Comparison of ENCODE assay signal across 8 mouse cellular contexts in the genomic region with DNA sequence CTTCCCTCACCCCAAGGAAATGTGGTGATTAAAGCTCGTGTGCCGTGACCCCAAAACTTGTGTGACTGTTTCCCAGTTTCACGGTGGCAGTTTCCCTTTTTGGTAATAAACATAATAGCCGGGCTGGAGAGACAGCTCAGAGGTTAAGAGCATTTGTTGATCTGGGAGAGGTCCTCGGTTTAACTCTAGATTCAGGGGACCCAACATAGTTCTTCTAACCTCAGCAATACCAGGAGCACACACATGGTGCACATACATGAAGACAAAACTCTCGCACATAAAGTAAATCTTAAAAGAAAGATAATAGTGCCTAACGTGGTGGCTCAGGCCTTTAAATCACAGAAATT. TPM values are rescaled to one million over a fixed set of nuclear protein-coding genes. Genes with fewer than 3 reads are reported as not detected.
DNase-seq lines count a peak whose midpoint lies in the region; ATAC-seq and TF ChIP-seq lines count a peak whose summit lies in the region.

No protein-coding gene starts in this region.

- WGBS in lung, postnatal 0 days, result 17% methylated on average over 7 of the region's 7 CpGs
- WGBS in limb, embryonic 10.5 days, result 30% methylated on average over 7 of the region's 7 CpGs
- WGBS in olfactory bulb, adult 2 months, result 11% methylated on average over 7 of the region's 7 CpGs

- H3K9me3 ChIP-seq in lung, postnatal 0 days (ENCODE audit: low read length), result no peaks in the 10 kb centered on the region
- H3K9me3 ChIP-seq in limb, embryonic 10.5 days (replicated peaks), result no peaks in the 10 kb centered on the region

- peak overlapping the region; percentile 64 for H3K27ac ChIP-seq in lung, postnatal 0 days (ENCODE audit: low read length)
- peak overlapping the region; percentile 86 for H3K27ac ChIP-seq in limb, embryonic 10.5 days
- peak overlapping the region; percentile 95 for H3K27ac ChIP-seq in olfactory bulb, adult 2 months (ENCODE audit: insufficient read depth, low read depth, low read length)

- peaks cover 4% of the 10 kb centered on the region for H3K4me1 ChIP-seq in lung, postnatal 0 days (ENCODE audit: insufficient read depth, low read depth, low read length)
- peaks cover 10% of the 10 kb centered on the region for H3K4me1 ChIP-seq in limb, embryonic 10.5 days
- H3K4me1 ChIP-seq in olfactory bulb, adult 2 months (ENCODE audit: control insufficient read depth, insufficient read depth, low read length), result 0 out of 2 replicates have a peak, but pooled peaks cover 3% of the 10 kb centered on the region

- H3K9ac ChIP-seq in lung, postnatal 0 days (replicated peaks; ENCODE audit: low read depth), result no peak overlapping the region; the same call in 1 of the 2 replicates

- DNase-seq in lung, postnatal 0 days (ENCODE audit: low spot score), result no peak
- DNase-seq in lung, postnatal 10 days, result no peak
- no peak for DNase-seq in limb, embryonic 10.5 days (ENCODE audit: low spot score)
- no peak for DNase-seq in layer of hippocampus, adult 9-10 months (ENCODE audit: low spot score)
- DNase-seq in adrenal gland, postnatal 4 days (ENCODE audit: low spot score in 2 of 2), result no peak

- H3K36me3 ChIP-seq in lung, postnatal 0 days (ENCODE audit: insufficient read depth, low read length), result peaks cover 6% of the 10 kb centered on the region; the same call in 1 of the 2 replicates
- H3K36me3 ChIP-seq in limb, embryonic 10.5 days, result peaks cover 25% of the 10 kb centered on the region

- TF ChIP-seq EP300 in lung, postnatal 0 days (IDR thresholded peaks at IDR 0.05), result no peak

- TF ChIP-seq CTCF in lung, postnatal 0 days (IDR thresholded peaks at IDR 0.05), result no peak
- no peak for TF ChIP-seq CTCF in olfactory bulb, adult 2 months (IDR thresholded peaks at IDR 0.05; ENCODE audit: insufficient read depth, low read depth, low read length)

- peak overlapping the region; percentile 67 for H3K4me2 ChIP-seq in lung, postnatal 0 days (replicated peaks; ENCODE audit: low read depth, low read length)

- H3K4me3 ChIP-seq in lung, postnatal 0 days (ENCODE audit: low read depth, low read length), result peak overlapping the region; percentile 68
- H3K4me3 ChIP-seq in limb, embryonic 10.5 days, result peak overlapping the region; percentile 87
- H3K4me3 ChIP-seq in olfactory bulb, adult 2 months (ENCODE audit: insufficient read depth, low read depth, low read length), result peak overlapping the region; percentile 79

- TF ChIP-seq POLR2A in olfactory bulb, adult 2 months (IDR thresholded peaks at IDR 0.05; ENCODE audit: insufficient read depth, low read depth, low read length), result no peak

- peak; percentile 8 for ATAC-seq in lung, postnatal 0 days
- peak; percentile 57; the same call in 1 of the 2 replicates for ATAC-seq in erythroid progenitor cell, adult 5-6 weeks (replicated peaks; ENCODE audit: low FRiP score, poor library complexity, severe bottlenecking)
- ATAC-seq in monocyte, adult 5-6 weeks (replicated peaks; ENCODE audit: insufficient number of reproducible peaks, low FRiP score, low TSS enrichment, poor library complexity, severe bottlenecking), result no peak

- H3K27me3 ChIP-seq in lung, postnatal 0 days (replicated peaks; ENCODE audit: insufficient read depth, low read length), result no peaks in the 10 kb centered on the region
- no peaks in the 10 kb centered on the region for H3K27me3 ChIP-seq in limb, embryonic 10.5 days (ENCODE audit: low read depth, poor library complexity, severe bottlenecking)

RNA-seq across cellular contexts. Expression of gene Ndufs5, which starts 0.4 kb away (rescaled TPM):
- 246 and 263 TPM in 2 replicates for polyA plus RNA-seq in lung, postnatal 0 days (2015; fragmentation: Nextera tagmentation; extraction: Ambion mirVana)
- 42.2 and 111 TPM in 2 replicates for total RNA-seq in erythroid progenitor cell, adult 5-6 weeks (2015; ENCODE audit: low replicate concordance)
- total RNA-seq in erythroid progenitor cell, adult 5-6 weeks (2017; ENCODE audit: low replicate concordance), result 30.5 TPM in 1 of 2 replicates, not detected in the other
- 340 and 356 TPM in 2 replicates for polyA plus RNA-seq in limb, embryonic 10.5 days (2016; fragmentation: Nextera tagmentation; extraction: Ambion mirVana)
- polyA plus RNA-seq in olfactory bulb, adult 2 months (2012; ENCODE audit: insufficient read depth, insufficient read length, low replicate concordance, missing spikeins), result not detected in 2 replicates
- 58.3 to 116 TPM (median 73.9 TPM) in 3 replicates for total RNA-seq in monocyte, adult 5-6 weeks (2017)
- total RNA-seq in adrenal gland, postnatal 4 days (2021), result 100 to 1,000 TPM; 170 to 195 TPM

RNA-seq across cellular contexts. Expression of gene Akirin1, which starts 31.7 kb away (rescaled TPM):
- 37.9 and 40.5 TPM in 2 replicates for polyA plus RNA-seq in lung, postnatal 0 days (2015; fragmentation: Nextera tagmentation; extraction: Ambion mirVana)
- 25.6 and 27.7 TPM in 2 replicates for total RNA-seq in erythroid progenitor cell, adult 5-6 weeks (2015; ENCODE audit: low replicate concordance)
- total RNA-seq in erythroid progenitor cell, adult 5-6 weeks (2017; ENCODE audit: low replicate concordance), result 5.9 and 20.9 TPM in 2 replicates
- 49.5 and 55.1 TPM in 2 replicates for polyA plus RNA-seq in limb, embryonic 10.5 days (2016; fragmentation: Nextera tagmentation; extraction: Ambion mirVana)
- not detected in 2 replicates for polyA plus RNA-seq in olfactory bulb, adult 2 months (2012; ENCODE audit: insufficient read depth, insufficient read length, low replicate concordance, missing spikeins)
- 59.0 to 64.4 TPM (median 63.3 TPM) in 3 replicates for total RNA-seq in monocyte, adult 5-6 weeks (2017)
- 10 to 100 TPM; 47.0 to 53.5 TPM for total RNA-seq in adrenal gland, postnatal 4 days (2021)

RNA-seq across cellular contexts. Expression of gene Macf1, which starts 34.2 kb away (rescaled TPM):
- 181 and 221 TPM in 2 replicates for polyA plus RNA-seq in lung, postnatal 0 days (2015; fragmentation: Nextera tagmentation; extraction: Ambion mirVana)
- 177 and 188 TPM in 2 replicates for total RNA-seq in erythroid progenitor cell, adult 5-6 weeks (2015; ENCODE audit: low replicate concordance)
- total RNA-seq in erythroid progenitor cell, adult 5-6 weeks (2017; ENCODE audit: low replicate concordance), result 182 and 227 TPM in 2 replicates
- polyA plus RNA-seq in limb, embryonic 10.5 days (2016; fragmentation: Nextera tagmentation; extraction: Ambion mirVana), result 45.2 and 55.5 TPM in 2 replicates
- 258 and 508 TPM in 2 replicates for polyA plus RNA-seq in olfactory bulb, adult 2 months (2012; ENCODE audit: insufficient read depth, insufficient read length, low replicate concordance, missing spikeins)
- 368 to 783 TPM (median 392 TPM) in 3 replicates for total RNA-seq in monocyte, adult 5-6 weeks (2017)
- total RNA-seq in adrenal gland, postnatal 4 days (2021), result 100 to 1,000 TPM; 176 to 202 TPM
